ENCODE assay signal across 11 mouse cellular contexts in the genomic region with DNA sequence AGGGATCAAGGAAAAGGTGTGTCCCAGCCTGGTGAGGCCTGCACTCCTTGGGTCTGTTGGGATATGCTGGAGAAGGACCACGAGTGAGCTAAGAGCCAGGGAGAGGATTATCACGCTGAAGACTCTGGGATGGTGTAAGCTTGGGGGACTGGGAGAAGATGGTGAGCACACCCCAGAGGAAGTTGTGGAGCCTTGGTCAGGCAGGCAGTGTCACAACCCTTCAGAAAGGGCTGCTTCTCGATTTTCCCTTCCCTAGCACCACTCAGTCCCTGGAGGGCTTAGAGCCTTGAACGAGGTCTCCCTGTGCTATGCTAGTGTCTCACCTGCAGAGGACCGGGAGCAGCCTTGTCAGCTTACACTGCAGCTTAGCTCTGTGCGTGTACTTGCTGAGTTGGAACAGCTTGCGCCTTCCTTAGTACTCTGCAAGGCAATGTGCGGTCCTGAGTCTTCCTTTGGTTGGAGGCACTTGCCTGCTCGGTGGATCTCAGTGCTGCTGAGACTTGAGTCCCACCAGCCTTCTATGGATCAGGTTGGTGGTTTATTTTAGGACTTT. TPM values are rescaled to one million over a fixed set of nuclear protein-coding genes. Genes with fewer than 3 reads are reported as not detected.
DNase-seq lines count a peak whose midpoint lies in the region; ATAC-seq lines count a peak whose summit lies in the region.
"Had no signal": no experiment of that assay in that cellular context is flagged by ENCODE, and none has a peak within 500 bp of the region (broad histone marks: within the 10 kb centered on the region; RNA-seq: fewer than 3 reads in every experiment).

No protein-coding gene starts in this region.

- 52% methylated on average over 9 of the region's 9 CpGs for WGBS in heart, embryonic 10.5 days
- 67% methylated on average over 9 of the region's 9 CpGs for WGBS in midbrain, embryonic 14.5 days
- 62% methylated on average over 9 of the region's 9 CpGs for WGBS in midbrain, embryonic 11.5 days
- WGBS in stomach, embryonic 16.5 days = 35% methylated on average over 9 of the region's 9 CpGs

- ATAC-seq in midbrain, embryonic 14.5 days (ENCODE audit: low FRiP score, low TSS enrichment) = no peak
- no peak for ATAC-seq in midbrain, embryonic 11.5 days (ENCODE audit: low FRiP score)
- peak; percentile 66; the same call in 1 of the 2 replicates for ATAC-seq in stomach, embryonic 16.5 days (ENCODE audit: insufficient read depth, low FRiP score)

- H3K36me3 ChIP-seq in heart, embryonic 10.5 days = peaks cover 35% of the 10 kb centered on the region
- peaks cover 27% of the 10 kb centered on the region for H3K36me3 ChIP-seq in midbrain, embryonic 14.5 days (ENCODE audit: control insufficient read depth, insufficient read depth, low read length)
- H3K36me3 ChIP-seq in midbrain, embryonic 11.5 days (ENCODE audit: control insufficient read depth, insufficient read depth, low read length) = peaks cover 11% of the 10 kb centered on the region
- H3K36me3 ChIP-seq in stomach, embryonic 16.5 days (ENCODE audit: control insufficient read depth, insufficient read depth, low read length) = peaks cover 13% of the 10 kb centered on the region

- no peak for DNase-seq in heart, embryonic 10.5 days (ENCODE audit: low spot score)
- no peak for DNase-seq in heart, adult 9 months (ENCODE audit: low spot score in 2 of 2)
- DNase-seq in midbrain, embryonic 14.5 days = peak; percentile 22
- no peak for DNase-seq in midbrain, embryonic 11.5 days (ENCODE audit: low spot score, missing footprints)
- peak; percentile 40 for DNase-seq in kidney, postnatal 10 days
- DNase-seq in cerebellum, postnatal 4 days (ENCODE audit: low spot score in 2 of 2) = no peak
- DNase-seq in cerebellum, adult 9-11 months = no peak
- DNase-seq: thymus, postnatal 14 days had no signal

- no peak overlapping the region for H3K9ac ChIP-seq in midbrain, embryonic 14.5 days (replicated peaks; ENCODE audit: low read length)
- H3K9ac ChIP-seq in midbrain, embryonic 11.5 days (ENCODE audit: low read length) = no peak overlapping the region
- 0 out of 2 replicates have a peak overlapping the region, but pooled peaks have one; percentile 26 for H3K9ac ChIP-seq in stomach, embryonic 16.5 days (ENCODE audit: low read length)
- H3K9ac ChIP-seq: limb, embryonic 15.5 days had no signal

- H3K27me3 ChIP-seq in heart, embryonic 10.5 days (ENCODE audit: insufficient read depth, poor library complexity, severe bottlenecking) = no peaks in the 10 kb centered on the region
- H3K27me3 ChIP-seq in midbrain, embryonic 14.5 days (ENCODE audit: control insufficient read depth, insufficient read depth, low read length) = no peaks in the 10 kb centered on the region
- H3K27me3 ChIP-seq in midbrain, embryonic 11.5 days (ENCODE audit: control insufficient read depth, insufficient read depth, low read length) = no peaks in the 10 kb centered on the region
- no peaks in the 10 kb centered on the region for H3K27me3 ChIP-seq in stomach, embryonic 16.5 days (ENCODE audit: control insufficient read depth, insufficient read depth, low read length)
- H3K27me3 ChIP-seq: CH12.LX; limb, embryonic 15.5 days had no signal

- no peak overlapping the region for H3K4me3 ChIP-seq in heart, embryonic 10.5 days
- no peak overlapping the region for H3K4me3 ChIP-seq in midbrain, embryonic 14.5 days (replicated peaks; ENCODE audit: low read depth, low read length)
- no peak overlapping the region for H3K4me3 ChIP-seq in midbrain, embryonic 11.5 days (ENCODE audit: low read depth, low read length)
- H3K4me3 ChIP-seq in stomach, embryonic 16.5 days (replicated peaks; ENCODE audit: low read length) = no peak overlapping the region
- H3K4me3 ChIP-seq: limb, embryonic 15.5 days had no signal

- no peaks in the 10 kb centered on the region for H3K9me3 ChIP-seq in heart, embryonic 10.5 days
- no peaks in the 10 kb centered on the region for H3K9me3 ChIP-seq in midbrain, embryonic 14.5 days (ENCODE audit: control insufficient read depth, low read length)
- no peaks in the 10 kb centered on the region for H3K9me3 ChIP-seq in midbrain, embryonic 11.5 days (ENCODE audit: control insufficient read depth, low read length)
- no peaks in the 10 kb centered on the region for H3K9me3 ChIP-seq in stomach, embryonic 16.5 days (replicated peaks; ENCODE audit: control insufficient read depth, low read length)
- H3K9me3 ChIP-seq: limb, embryonic 15.5 days had no signal

- peaks cover 13% of the 10 kb centered on the region for H3K4me1 ChIP-seq in heart, embryonic 10.5 days
- H3K4me1 ChIP-seq in midbrain, embryonic 14.5 days (ENCODE audit: control insufficient read depth, insufficient read depth, low read length) = no peaks in the 10 kb centered on the region
- H3K4me1 ChIP-seq in midbrain, embryonic 11.5 days (ENCODE audit: control insufficient read depth, insufficient read depth, low read length) = peaks cover 3% of the 10 kb centered on the region; the same call in 1 of the 2 replicates
- peaks cover 17% of the 10 kb centered on the region for H3K4me1 ChIP-seq in stomach, embryonic 16.5 days (ENCODE audit: control insufficient read depth, insufficient read depth, low read length)
- H3K4me1 ChIP-seq: limb, embryonic 15.5 days had no signal

- H3K27ac ChIP-seq in heart, embryonic 10.5 days = 0 out of 2 replicates have a peak overlapping the region, but pooled peaks have one; percentile 60
- no peak overlapping the region for H3K27ac ChIP-seq in midbrain, embryonic 14.5 days (replicated peaks; ENCODE audit: low read depth, low read length)
- H3K27ac ChIP-seq in midbrain, embryonic 11.5 days (ENCODE audit: low read depth, low read length) = no peak overlapping the region
- peak overlapping the region; percentile 85 for H3K27ac ChIP-seq in stomach, embryonic 16.5 days (ENCODE audit: low read length)
- H3K27ac ChIP-seq: limb, embryonic 15.5 days had no signal

- no peak overlapping the region for H3K4me2 ChIP-seq in midbrain, embryonic 14.5 days (ENCODE audit: low read length)
- no peak overlapping the region for H3K4me2 ChIP-seq in midbrain, embryonic 11.5 days
- no peak overlapping the region for H3K4me2 ChIP-seq in stomach, embryonic 16.5 days (ENCODE audit: low read depth, low read length)
- H3K4me2 ChIP-seq: limb, embryonic 15.5 days had no signal

RNA-seq across cellular contexts. Expression of gene Rprd1b, which starts 51.6 kb away (rescaled TPM):
- 36.9 and 42.1 TPM in 2 replicates for polyA plus RNA-seq in heart, embryonic 10.5 days (2016; fragmentation: Nextera tagmentation; extraction: Ambion mirVana)
- polyA plus RNA-seq in midbrain, embryonic 14.5 days (2014; fragmentation: Nextera tagmentation; extraction: Ambion mirVana) = 32.9 and 40.2 TPM in 2 replicates
- polyA plus RNA-seq in midbrain, embryonic 11.5 days (2014; fragmentation: Nextera tagmentation; extraction: Ambion mirVana) = 64.9 and 68.1 TPM in 2 replicates
- 34.5 and 36.1 TPM in 2 replicates for polyA plus RNA-seq in stomach, embryonic 16.5 days (2015; fragmentation: Nextera tagmentation; extraction: Ambion mirVana)

RNA-seq across cellular contexts. Expression of gene Tti1, which starts 51.7 kb away (rescaled TPM):
- 30.5 and 35.1 TPM in 2 replicates for polyA plus RNA-seq in heart, embryonic 10.5 days (2016; fragmentation: Nextera tagmentation; extraction: Ambion mirVana)
- 11.4 and 20.5 TPM in 2 replicates for polyA plus RNA-seq in midbrain, embryonic 14.5 days (2014; fragmentation: Nextera tagmentation; extraction: Ambion mirVana)
- polyA plus RNA-seq in midbrain, embryonic 11.5 days (2014; fragmentation: Nextera tagmentation; extraction: Ambion mirVana) = 28.8 and 30.3 TPM in 2 replicates
- 21.0 and 21.5 TPM in 2 replicates for polyA plus RNA-seq in stomach, embryonic 16.5 days (2015; fragmentation: Nextera tagmentation; extraction: Ambion mirVana)

Comparison
In these comparisons a context has a peak if more than half of its experiments do, and no peak if none do; other contexts are left out.
1. DNase-seq: peak in midbrain, embryonic 14.5 days (single experiment) and kidney, postnatal 10 days (single experiment); none in heart, embryonic 10.5 days (single experiment), heart, adult 9 months (0 of 2), midbrain, embryonic 11.5 days (single experiment), cerebellum, postnatal 4 days (0 of 2) and cerebellum, adult 9-11 months (single experiment).
2. H3K27ac ChIP-seq: peak in heart, embryonic 10.5 days (single experiment) and stomach, embryonic 16.5 days (single experiment); none in midbrain, embryonic 14.5 days (single experiment) and midbrain, embryonic 11.5 days (single experiment).